Mouse (Mus musculus) stomach, embryonic 15.5 days (tissue): Measurements from ENCODE around the gene Usp28. TPM values are rescaled to one million over a fixed set of nuclear protein-coding genes. Genes with fewer than 3 reads are reported as not detected.

Source experiments
- ATAC-seq: fragments of 200-750 bp; cut with Nextera tagmentation; 2 replicates; pipeline ENCODE4 v1.8.0; 2017; ENCODE audit warnings: low read depth, moderate number of reproducible peaks, moderate TSS enrichment; ENCODE audit not compliant: insufficient read depth, low FRiP score
- H3K27ac ChIP-seq: fragments of 300-500 bp; sonication (generic); 2 replicates; pipeline ENCODE4 v1.5.1; 2015; ENCODE audit warnings: mild to moderate bottlenecking, inconsistent platforms
- H3K27me3 ChIP-seq: fragments of 300-500 bp; sonication (generic); replicated peaks from 2 replicates; pipeline ENCODE4 v1.6.1; 2015; ENCODE audit warnings: inconsistent platforms
- H3K36me3 ChIP-seq: fragments of 300-500 bp; sonication (generic); 2 replicates; pipeline ENCODE4 v1.6.1; 2015; ENCODE audit warnings: inconsistent platforms
- H3K4me1 ChIP-seq: fragments of 300-500 bp; sonication (generic); 2 replicates; pipeline ENCODE4 v1.6.1; 2015; ENCODE audit warnings: inconsistent platforms
- H3K4me2 ChIP-seq: fragments of 300-500 bp; sonication (generic); 2 replicates; pipeline ENCODE4 v1.6.1; 2015; ENCODE audit warnings: mild to moderate bottlenecking, inconsistent platforms
- H3K4me3 ChIP-seq: fragments of 300-500 bp; sonication (generic); replicated peaks from 2 replicates; pipeline ENCODE4 v1.5.1; 2015; ENCODE audit warnings: inconsistent platforms
- H3K9ac ChIP-seq: fragments of 300-500 bp; sonication (generic); 2 replicates; pipeline ENCODE4 v1.6.1; 2015; ENCODE audit warnings: inconsistent platforms
- H3K9me3 ChIP-seq: fragments of 300-500 bp; sonication (generic); 2 replicates; pipeline ENCODE4 v1.6.1; 2016; ENCODE audit warnings: inconsistent platforms
- WGBS: fragments of 180-500 bp; shearing (Covaris S2); methylation state at CpG from one replicate; pipeline ENCODE4 v1.1.7; 2015; 5-methylcytosine and 5-hydroxymethylcytosine counted together
- polyA plus RNA-seq: library from polyadenylated mRNA; unstranded; fragments of >200 nt; fragmentation: Nextera tagmentation; extraction: Ambion mirVana; gene quantifications from 2 replicates; pipeline ENCODE4 v1.2.1, GENCODE M21; 2015

The Usp28 gene
- polyA plus RNA-seq, 1 experiment from 2014 or later, result 24.2 TPM

DNA sequence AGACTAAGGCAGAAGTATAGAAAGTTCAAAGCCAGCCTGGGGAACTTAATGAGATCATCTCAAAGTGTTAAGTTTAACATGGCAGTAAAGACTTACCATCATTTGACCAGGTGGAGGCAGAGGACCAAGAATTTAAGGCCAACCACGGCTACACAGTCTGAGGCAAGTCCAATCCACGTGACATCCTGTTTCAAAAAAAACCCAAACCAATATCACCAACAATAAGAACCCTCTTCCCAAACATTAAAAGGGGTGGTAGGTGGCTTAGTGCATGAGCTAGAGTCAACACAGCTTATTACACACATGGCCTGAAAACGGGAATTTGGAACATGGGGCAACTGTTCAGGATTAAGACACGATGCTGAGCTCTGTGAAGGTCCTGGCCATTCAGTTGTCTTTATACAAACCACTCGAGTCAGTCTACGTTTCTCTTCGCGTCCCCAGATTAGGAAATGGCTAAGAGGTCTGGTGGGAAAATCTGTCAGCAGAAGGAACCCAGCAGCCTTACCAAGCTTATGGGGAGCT, 793 bp upstream of the Usp28 start:
- peaks cover 8% of the 10 kb centered on the region for H3K4me1 ChIP-seq
- peak overlapping the region; percentile 87 for H3K4me3 ChIP-seq
- 0 out of 2 replicates have a peak, but pooled peaks have one; percentile 2 for ATAC-seq
- 20% methylated on average over 8 of the region's 8 CpGs for WGBS
- no peaks in the 10 kb centered on the region for H3K27me3 ChIP-seq
- peak overlapping the region; percentile 42; the same call in 1 of the 2 replicates for H3K9ac ChIP-seq
- H3K4me2 ChIP-seq, result peak overlapping the region; percentile 81
- H3K36me3 ChIP-seq, result no peaks in the 10 kb centered on the region
- no peaks in the 10 kb centered on the region for H3K9me3 ChIP-seq
- peak overlapping the region; percentile 92 for H3K27ac ChIP-seq

- Histone ChIP-seq H3K36me3 (no peaks in the 10 kb centered on the region), H3K4me2 (peak overlapping the region; percentile 83), H3K27me3 (no peaks in the 10 kb centered on the region), H3K27ac (peak overlapping the region; percentile 69), H3K4me3 (peak overlapping the region; percentile 87), H3K9me3 (no peaks in the 10 kb centered on the region), H3K9ac (peak overlapping the region; percentile 65), H3K4me1 (peaks cover 8% of the 10 kb centered on the region)
- under 1% methylated on average over 20 of the region's 20 CpGs for WGBS
- no peak for ATAC-seq
Measured at GRCm38 (mm10) chr9:48985708-48986088, 523 bp downstream of the Usp28 start.

- no peaks in the 10 kb centered on the region for H3K36me3 ChIP-seq
- H3K27ac ChIP-seq, result no peak overlapping the region
- WGBS, result 36% methylated on average over 7 of the region's 7 CpGs
- no peak overlapping the region for H3K9ac ChIP-seq
- no peak overlapping the region; the same call in 1 of the 2 replicates for H3K4me3 ChIP-seq
- H3K4me1 ChIP-seq, result peaks cover 8% of the 10 kb centered on the region
- no peaks in the 10 kb centered on the region for H3K9me3 ChIP-seq
- H3K27me3 ChIP-seq, result no peaks in the 10 kb centered on the region
- H3K4me2 ChIP-seq, result peak overlapping the region; percentile 83
- no peak for ATAC-seq
Measured at GRCm38 (mm10) chr9:48986616-48987141, 1.5 kb downstream of the Usp28 start.

GRCm38 (mm10) chr9:48987201-48988101, 2.3 kb downstream of the Usp28 start:
- WGBS, result 33% methylated on average over 12 of the region's 12 CpGs
- no peak overlapping the region for H3K27ac ChIP-seq
- no peaks in the 10 kb centered on the region for H3K9me3 ChIP-seq
- no peak overlapping the region; the same call in 1 of the 2 replicates for H3K4me3 ChIP-seq
- no peaks in the 10 kb centered on the region for H3K36me3 ChIP-seq
- no peak overlapping the region for H3K9ac ChIP-seq
- no peaks in the 10 kb centered on the region for H3K27me3 ChIP-seq
- peaks cover 8% of the 10 kb centered on the region for H3K4me1 ChIP-seq
- peak overlapping the region; percentile 83 for H3K4me2 ChIP-seq
- ATAC-seq, result no peak

GRCm38 (mm10) chr9:48991671-48992070, 6.5 kb downstream of the Usp28 start:
- no peak overlapping the region for H3K27ac ChIP-seq
- H3K9me3 ChIP-seq, result no peaks in the 10 kb centered on the region
- no peak overlapping the region for H3K4me3 ChIP-seq
- H3K9ac ChIP-seq, result no peak overlapping the region
- H3K36me3 ChIP-seq, result no peaks in the 10 kb centered on the region
- H3K27me3 ChIP-seq, result no peaks in the 10 kb centered on the region
- peaks cover 7% of the 10 kb centered on the region for H3K4me1 ChIP-seq
- H3K4me2 ChIP-seq, result no peak overlapping the region
- ATAC-seq, result no peak
- WGBS, result 80% methylated on average over 5 of the region's 5 CpGs

DNA sequence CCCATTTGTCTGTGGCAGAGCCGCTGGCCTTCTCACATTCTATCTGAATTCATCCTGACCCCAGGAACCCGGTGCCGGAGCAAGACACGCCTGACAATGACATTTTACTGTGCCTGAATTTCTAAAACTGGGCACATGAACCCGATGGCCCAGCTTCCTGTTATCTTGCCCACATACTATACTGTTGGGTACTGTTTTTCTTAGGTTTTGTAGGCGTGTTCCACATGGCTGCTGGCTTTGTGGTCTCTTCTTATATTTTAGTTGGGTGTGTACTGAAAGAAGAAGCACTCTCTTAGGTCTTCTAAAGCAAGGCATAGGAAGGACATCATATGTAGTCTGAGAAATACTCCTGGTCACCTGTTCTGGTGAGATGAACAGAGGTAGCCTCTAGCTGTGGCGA, 9.6 kb downstream of the Usp28 start:
- H3K36me3 ChIP-seq, result no peaks in the 10 kb centered on the region
- H3K4me3 ChIP-seq, result no peak overlapping the region
- no peak overlapping the region for H3K4me2 ChIP-seq
- no peak overlapping the region for H3K27ac ChIP-seq
- no peaks in the 10 kb centered on the region for H3K4me1 ChIP-seq
- WGBS, result 90% methylated on average over 7 of the region's 7 CpGs
- no peaks in the 10 kb centered on the region for H3K27me3 ChIP-seq
- no peak for ATAC-seq
- H3K9ac ChIP-seq, result no peak overlapping the region
- no peaks in the 10 kb centered on the region for H3K9me3 ChIP-seq

GRCm38 (mm10) chr9:48995735-48996134, 10.6 kb downstream of the Usp28 start:
- H3K4me1 ChIP-seq, result no peaks in the 10 kb centered on the region
- no peak overlapping the region for H3K27ac ChIP-seq
- H3K27me3 ChIP-seq, result no peaks in the 10 kb centered on the region
- no peak for ATAC-seq
- H3K4me3 ChIP-seq, result no peak overlapping the region
- 97% methylated on average over 1 of the region's 1 CpGs for WGBS
- no peak overlapping the region for H3K4me2 ChIP-seq
- H3K36me3 ChIP-seq, result no peaks in the 10 kb centered on the region
- H3K9ac ChIP-seq, result no peak overlapping the region
- H3K9me3 ChIP-seq, result no peaks in the 10 kb centered on the region

GRCm38 (mm10) chr9:48999256-48999655, 14.1 kb downstream of the Usp28 start:
- Histone ChIP-seq H3K27ac (no peak overlapping the region), H3K9me3 (no peaks in the 10 kb centered on the region), H3K4me1 (no peaks in the 10 kb centered on the region), H3K4me2 (no peak overlapping the region), H3K9ac (no peak overlapping the region), H3K4me3 (no peak overlapping the region), H3K36me3 (no peaks in the 10 kb centered on the region), H3K27me3 (no peaks in the 10 kb centered on the region)
- no peak for ATAC-seq
- WGBS, result 91% methylated on average over 6 of the region's 6 CpGs

- Histone ChIP-seq H3K4me2 (no peak overlapping the region), H3K36me3 (peaks cover 16% of the 10 kb centered on the region; the same call in 1 of the 2 replicates), H3K4me1 (no peaks in the 10 kb centered on the region), H3K4me3 (no peak overlapping the region), H3K27me3 (no peaks in the 10 kb centered on the region), H3K9me3 (no peaks in the 10 kb centered on the region), H3K9ac (no peak overlapping the region), H3K27ac (no peak overlapping the region)
- no peak for ATAC-seq
- 76% methylated on average over 7 of the region's 7 CpGs for WGBS
Measured at GRCm38 (mm10) chr9:49015824-49016223, 30.6 kb downstream of the Usp28 start.

DNA sequence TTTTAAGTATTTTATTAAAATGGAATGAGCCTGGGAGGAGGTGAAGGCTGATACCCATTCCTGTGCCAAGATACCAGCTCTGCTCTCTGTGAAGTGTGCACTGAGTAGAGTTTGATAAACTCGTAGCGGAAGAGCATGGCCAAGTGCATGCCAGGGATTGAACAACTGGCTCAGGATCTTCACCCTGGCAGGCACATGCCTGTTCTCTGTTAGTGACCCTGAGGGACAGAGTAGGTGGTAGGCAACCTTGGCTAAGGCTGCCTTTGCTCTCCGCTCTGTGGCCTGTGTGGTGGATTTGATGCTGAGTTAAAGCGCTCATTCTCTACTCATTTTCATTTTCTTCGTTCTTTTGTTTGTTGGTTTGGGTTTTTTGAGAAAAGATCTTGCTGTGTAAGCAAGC, 36.1 kb downstream of the Usp28 start:
- Histone ChIP-seq H3K9ac (no peak overlapping the region), H3K9me3 (no peaks in the 10 kb centered on the region), H3K27me3 (no peaks in the 10 kb centered on the region), H3K4me1 (no peaks in the 10 kb centered on the region), H3K4me2 (no peak overlapping the region), H3K4me3 (no peak overlapping the region), H3K36me3 (peaks cover 7% of the 10 kb centered on the region; the same call in 1 of the 2 replicates), H3K27ac (no peak overlapping the region)
- ATAC-seq, result no peak
- 89% methylated on average over 5 of the region's 5 CpGs for WGBS

DNA sequence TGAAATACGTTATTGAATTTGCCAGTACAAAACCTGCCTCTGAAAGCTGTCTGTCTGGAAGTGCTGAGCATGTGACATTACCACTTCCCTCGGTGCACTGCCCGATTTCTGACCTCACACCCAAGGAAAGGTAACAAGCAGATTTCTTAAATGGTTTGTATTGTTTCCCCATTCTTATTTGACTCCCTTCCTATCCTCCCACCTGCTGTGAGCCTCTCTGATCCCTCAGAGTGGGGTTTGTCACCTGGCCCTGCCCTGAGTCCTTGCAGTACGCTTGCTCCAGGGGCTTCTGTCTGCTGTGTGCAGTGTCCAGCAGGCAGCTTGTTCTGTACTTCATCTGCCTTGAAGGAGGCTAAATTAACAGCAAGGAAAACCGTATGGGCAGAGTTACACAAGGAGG, 38.8 kb downstream of the Usp28 start:
- H3K27me3 ChIP-seq, result no peaks in the 10 kb centered on the region
- WGBS, result 76% methylated on average over 5 of the region's 5 CpGs
- H3K4me1 ChIP-seq, result no peaks in the 10 kb centered on the region
- H3K9ac ChIP-seq, result no peak overlapping the region
- no peaks in the 10 kb centered on the region for H3K9me3 ChIP-seq
- ATAC-seq, result no peak
- no peak overlapping the region for H3K4me2 ChIP-seq
- H3K36me3 ChIP-seq, result peaks cover 7% of the 10 kb centered on the region; the same call in 1 of the 2 replicates
- H3K4me3 ChIP-seq, result no peak overlapping the region
- H3K27ac ChIP-seq, result no peak overlapping the region

DNA sequence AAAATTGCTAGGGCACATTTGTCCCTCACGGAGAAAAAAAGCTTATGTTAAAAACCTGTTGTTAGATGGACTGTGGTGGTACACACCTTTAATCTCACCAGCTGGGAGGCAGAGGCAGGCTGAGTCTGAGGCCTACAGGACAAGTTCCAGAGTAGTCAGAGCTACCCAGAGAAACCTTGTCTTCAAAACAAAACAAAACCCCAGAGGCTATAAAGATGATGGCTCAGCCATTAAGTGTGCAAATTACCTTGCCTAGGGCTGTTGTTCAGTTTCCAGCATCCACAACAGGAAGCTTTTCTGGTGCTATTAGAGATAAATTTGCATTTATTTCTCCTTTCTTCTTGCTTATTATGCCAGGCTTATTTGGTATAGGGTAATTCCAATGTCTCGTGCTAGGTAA, 39.4 kb downstream of the Usp28 start:
- H3K27ac ChIP-seq, result no peak overlapping the region
- no peaks in the 10 kb centered on the region for H3K4me1 ChIP-seq
- no peak overlapping the region for H3K4me3 ChIP-seq
- no peak overlapping the region for H3K4me2 ChIP-seq
- ATAC-seq, result no peak
- peaks cover 7% of the 10 kb centered on the region; the same call in 1 of the 2 replicates for H3K36me3 ChIP-seq
- H3K9ac ChIP-seq, result no peak overlapping the region
- H3K9me3 ChIP-seq, result no peaks in the 10 kb centered on the region
- no peaks in the 10 kb centered on the region for H3K27me3 ChIP-seq
- 92% methylated on average over 2 of the region's 2 CpGs for WGBS
